Mouse (Mus musculus) right cerebral cortex, postnatal 36 days (tissue): ENCODE data around the gene Lemd2.
A peak's percentile ranks its signal among the peaks of the same experiment; 100 is the strongest.
"Not testable (repeated sequence)": the region's sequence is repeated elsewhere in the genome, so short reads cannot be mapped to it uniquely, and the experiment has no call there.

ENCODE experiments used
- DNase-seq, 2 experiments: peaks; one replicate each; pipeline ENCODE4 v3.0.0; 2022; ENCODE audit warnings: low spot score in 2 of 2, mixed read lengths in 1 of 2

Lemd2 gene

DNA sequence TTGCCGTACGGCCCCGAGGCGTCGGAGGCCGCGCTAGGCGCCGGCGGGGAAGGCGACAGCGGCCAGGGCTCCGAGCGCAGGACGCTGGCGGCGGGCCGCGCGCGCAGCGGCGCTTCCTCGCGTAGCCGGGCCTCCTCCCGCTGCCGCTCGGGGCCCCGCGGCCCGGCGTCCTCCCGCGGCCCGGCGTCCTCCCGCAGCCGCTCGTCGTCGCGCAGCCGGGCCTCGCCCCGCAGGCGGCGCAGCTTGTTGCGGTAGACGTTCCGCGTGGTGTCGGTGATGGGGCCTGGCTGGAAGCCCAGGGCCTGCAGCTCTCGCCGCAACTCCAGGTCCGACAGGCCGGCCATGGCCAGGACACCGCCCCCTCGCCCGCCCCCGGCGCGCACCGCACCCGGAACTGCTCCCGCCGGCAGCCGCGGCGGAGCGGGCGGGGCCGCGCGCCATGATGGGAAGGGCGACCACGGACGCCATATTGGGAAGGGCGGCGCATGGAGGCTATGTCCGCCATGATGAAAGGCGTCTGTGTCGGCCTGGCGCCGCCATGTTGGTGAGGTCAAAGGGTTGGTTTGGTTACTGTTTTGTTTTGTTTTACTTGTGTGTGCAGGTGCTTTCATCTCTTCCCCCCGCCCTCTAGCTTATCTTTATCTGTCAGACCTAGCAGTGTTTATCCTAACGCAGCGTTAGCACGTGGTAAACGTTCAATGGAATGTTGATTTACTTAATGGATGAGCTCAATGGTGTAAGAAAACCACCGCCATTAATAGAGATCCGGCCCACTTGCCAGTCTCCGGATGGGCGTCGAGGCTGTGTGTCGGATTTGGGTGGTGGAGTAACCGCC is at the start of gene Lemd2:
Lemd2 (minus strand) TSS at position 395 of the 835 bp plus-strand sequence.
- DNase-seq, result peak; percentile 93

GRCm38 (mm10) chr17:27251150-27251549 is 46.9 kb upstream of the Lemd2 start:
- no peak for DNase-seq

DNA sequence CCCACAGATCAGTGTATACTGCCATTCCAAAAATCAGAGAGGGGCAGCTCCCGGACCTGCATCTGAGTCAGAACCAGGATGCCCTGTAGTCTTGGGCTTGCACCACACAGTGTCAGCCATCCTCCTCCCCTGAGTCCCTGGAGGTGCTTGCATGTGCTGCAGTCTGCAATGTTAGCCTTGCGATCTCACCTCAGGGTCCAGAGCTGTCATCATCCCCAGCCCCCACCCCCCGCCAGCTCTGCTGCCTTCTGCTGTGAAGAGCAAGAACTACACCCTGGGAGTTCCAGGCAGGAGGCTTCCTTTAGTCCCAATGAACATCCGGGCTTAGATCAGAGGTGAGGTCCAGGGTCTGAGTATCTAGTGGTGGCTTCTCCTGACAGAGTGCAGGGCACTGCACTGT is 46.2 kb upstream of the Lemd2 start:
- no peak for DNase-seq

DNA sequence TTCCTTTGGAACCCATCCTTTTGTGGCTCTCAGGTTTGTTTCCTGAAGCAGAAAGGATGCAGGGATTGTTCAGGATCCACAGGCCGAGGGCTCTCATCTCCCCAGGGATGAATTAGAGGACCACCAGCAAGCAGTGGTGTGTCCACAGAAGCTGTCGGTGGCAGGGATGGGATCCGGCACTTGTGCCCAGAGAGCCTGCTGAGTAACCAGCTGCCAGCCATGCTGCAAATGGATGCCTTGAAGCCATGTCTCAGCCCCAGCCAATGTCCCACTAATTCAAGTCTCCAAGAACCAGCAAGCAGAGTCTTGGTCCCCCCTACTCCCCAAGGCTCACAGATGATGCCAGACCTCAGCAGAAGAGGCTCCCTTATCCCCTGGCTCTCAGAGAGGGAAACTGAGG is 44.8 kb upstream of the Lemd2 start:
- DNase-seq, result no peak

DNA sequence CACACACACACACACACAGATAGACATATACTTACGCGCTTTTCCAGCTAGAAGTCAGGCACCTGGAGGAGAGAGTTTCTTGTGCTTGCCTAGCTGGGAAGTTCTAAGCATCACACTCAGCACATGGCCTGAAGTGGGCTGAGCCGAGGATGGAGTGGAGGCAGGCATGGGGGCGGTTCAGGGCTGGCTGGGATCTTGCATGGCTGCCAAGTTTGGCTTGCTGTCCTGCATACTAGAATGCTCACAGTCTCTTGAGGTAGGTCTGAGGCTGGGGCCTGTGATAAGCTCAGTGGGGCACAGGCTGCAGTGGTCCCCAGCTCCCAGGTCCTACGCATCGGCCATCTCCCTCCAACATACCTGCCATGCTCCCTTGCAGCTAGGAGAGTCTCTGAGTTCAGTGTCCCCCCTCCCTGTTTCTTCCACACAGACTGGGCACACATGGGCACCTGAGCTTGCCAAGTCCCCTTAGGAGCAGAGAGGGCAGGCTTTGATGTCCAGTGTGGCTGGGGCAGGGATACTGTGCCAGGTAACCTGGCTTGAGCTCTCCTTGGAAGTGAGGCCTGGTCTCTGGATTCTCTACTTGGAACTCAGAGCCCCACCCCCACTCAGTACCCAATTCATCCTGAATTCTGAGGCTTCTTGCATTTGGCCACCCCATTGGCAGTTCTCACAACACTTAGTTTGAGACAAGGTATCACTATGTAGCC is 43.6 kb upstream of the Lemd2 start:
- peak; percentile 66 to 80 for DNase-seq

DNA sequence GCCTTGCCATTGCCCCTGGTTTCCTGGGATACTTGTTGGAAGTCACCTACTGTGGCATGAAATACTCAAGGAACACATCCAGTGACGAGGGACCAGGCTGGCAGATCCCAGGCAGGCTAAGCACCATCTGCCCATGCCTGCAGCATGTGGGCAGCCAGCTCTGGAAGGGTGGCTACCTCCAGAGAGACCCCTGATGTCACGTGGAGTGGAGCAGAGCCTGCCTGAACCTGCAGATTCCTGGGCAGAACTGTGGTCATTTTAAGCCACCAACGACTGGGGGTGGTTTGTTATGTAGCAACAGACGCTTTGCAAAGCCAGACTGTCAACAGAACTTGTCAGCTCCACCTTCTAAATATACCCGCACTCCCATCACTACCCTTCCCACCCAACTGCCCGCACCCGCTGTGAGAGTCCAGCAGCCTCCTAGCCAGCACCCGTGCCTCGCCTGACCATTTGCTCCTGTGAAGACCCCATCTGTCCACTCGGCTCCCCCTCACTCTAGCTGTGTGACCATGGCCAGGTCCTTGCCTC is 41.6 kb upstream of the Lemd2 start:
- peak; percentile 67 to 71 for DNase-seq

GRCm38 (mm10) chr17:27244912-27245311 is 40.6 kb upstream of the Lemd2 start:
- no peak for DNase-seq

GRCm38 (mm10) chr17:27242194-27243189 is 38.2 kb upstream of the Lemd2 start:
- peak; percentile 65 to 73 for DNase-seq

DNA sequence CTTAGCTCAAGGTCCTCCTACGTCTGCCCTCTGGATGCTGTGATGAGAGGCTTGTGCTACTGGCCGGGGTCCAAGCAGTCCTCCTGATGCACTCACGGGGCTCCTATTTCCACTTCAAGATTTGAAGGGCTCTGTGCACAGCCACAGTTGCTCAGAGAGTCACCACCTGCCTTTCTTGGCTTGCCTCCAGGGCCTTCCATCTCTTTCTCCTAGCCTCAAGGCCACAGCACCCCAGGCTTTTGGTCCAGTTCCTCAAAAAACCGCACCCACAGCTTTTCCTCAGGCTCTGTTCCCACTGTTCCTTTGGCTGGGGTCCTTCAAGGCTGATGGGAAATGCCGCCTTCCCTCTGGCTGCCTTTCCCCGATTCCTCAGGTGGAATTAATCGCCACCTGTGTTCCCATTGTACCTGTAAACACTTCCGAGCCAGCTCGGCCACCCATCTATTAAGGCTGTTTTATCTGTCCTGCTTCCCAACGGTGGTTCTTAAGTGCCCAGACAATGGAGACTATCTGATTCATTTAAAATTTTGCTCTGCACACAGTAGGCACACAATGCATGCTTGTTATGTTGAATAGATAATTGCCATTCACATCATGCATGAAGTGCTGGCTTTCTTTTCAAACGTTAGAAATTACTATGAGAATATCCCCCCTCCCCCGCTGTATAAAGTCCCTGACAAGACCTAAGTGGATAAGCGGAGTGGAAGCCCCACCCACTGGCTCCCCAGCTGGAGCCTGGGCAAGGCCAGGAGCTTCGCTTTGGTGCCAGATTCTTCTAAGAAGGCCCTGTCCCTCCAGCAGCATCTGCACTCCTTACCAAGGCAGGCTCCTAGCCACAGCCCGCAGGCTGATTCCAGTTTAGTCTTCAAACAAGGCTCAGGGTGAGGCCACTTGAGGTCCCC is 36.5 kb upstream of the Lemd2 start:
- DNase-seq, result peak in 1 of 2 experiments; percentile 47

GRCm38 (mm10) chr17:27239941-27240340 is 35.7 kb upstream of the Lemd2 start:
- DNase-seq, result no peak

GRCm38 (mm10) chr17:27238637-27239036 is 34.4 kb upstream of the Lemd2 start:
- no peak for DNase-seq

DNA sequence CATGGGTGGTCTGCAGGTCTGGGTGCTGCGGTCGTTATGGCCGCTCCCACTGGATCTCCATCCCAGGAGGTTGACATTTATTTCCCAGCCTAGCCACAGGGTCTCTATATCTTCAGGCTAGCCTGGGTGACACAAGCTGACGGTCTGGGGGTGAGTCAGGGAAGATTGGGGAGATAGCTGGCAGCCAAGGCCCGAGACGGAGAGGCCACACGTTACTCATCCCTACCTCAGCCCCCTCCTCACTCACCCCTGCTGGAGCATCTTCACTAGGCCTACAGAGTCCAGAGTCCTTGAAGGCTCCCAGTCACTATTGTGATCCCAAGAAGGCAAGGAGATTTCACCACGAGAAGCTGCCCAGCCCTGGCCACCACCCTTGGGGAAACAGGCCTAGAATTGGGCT is 33.5 kb upstream of the Lemd2 start:
- DNase-seq, result no peak

DNA sequence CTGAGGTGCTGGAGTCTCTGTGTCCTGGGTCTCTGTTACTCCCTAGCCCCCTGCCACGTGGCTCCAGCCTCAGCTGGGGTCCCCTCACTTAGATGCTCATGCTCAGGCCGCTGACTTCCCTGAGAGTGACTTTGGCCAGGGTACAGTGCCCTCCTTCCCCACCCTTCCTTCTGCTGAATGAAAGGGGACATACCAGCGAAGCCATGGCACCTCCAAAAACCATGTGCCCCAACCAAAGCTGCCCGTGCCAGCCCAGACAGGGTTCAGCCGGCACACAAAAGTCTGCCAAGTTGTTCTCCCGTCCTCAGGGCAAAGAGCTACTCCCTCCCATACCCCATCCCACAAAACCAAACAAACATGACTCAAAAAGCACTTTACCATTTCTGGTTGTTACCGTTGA is 29.0 kb upstream of the Lemd2 start:
- DNase-seq, result no peak

- DNase-seq, result no peak
These were observed 27.9 kb upstream of the Lemd2 start for GRCm38 (mm10) chr17:27232176-27232575.

GRCm38 (mm10) chr17:27231586-27231985 is 27.3 kb upstream of the Lemd2 start:
- not testable (repeated sequence) for DNase-seq

DNA sequence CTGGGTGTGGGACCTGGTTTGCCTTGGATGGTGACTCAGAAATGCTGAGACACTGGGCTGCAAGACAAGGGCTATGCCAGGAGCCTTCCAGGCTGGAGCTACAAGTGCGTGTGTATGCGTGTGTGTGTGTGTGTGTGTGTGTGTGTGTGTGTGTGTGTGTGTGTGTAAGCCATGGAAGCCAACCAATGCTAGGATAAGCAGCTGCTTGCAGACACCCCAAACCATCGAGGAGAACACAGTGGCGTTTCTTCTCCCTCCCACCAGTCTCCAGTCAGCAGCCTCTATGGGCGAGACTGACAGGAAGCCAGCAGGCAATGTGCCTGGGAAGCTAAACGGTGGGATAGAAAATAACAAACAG is 26.9 kb upstream of the Lemd2 start:
- peak; percentile 83 to 86 for DNase-seq

DNA sequence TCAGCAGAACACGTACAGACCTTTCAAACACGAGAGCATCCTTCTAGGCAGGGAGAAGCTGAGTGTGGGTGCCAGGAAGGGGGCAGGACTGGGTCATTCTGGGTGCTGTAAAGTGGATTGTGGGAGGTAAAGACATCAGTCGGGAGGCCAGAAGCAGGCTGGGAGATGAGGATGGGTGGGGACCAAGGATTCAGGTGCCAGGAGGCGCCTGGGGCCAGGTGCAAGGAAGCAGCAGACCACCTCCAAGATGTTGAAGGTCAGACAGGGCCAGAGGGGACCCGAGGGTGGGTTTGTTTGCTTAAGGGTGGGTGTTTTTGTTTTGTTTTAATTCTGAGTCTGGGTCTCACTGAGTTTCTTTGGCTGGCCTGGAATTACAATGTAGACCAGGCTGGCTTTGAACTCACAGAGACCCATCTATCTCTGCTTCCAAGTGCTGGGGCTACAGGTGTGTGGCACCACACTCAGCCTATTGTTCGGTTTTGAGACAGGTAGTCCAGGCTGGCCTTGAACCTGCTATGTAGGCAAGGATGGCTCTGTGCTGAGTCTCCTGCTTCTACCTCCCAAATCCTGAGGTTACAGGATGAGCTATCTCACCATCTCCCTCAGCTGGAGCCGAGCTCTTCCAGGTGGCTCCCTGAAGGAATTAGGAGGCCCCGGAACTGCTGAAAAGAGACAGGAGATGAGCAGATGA is 26.3 kb upstream of the Lemd2 start:
- no peak for DNase-seq

- no peak for DNase-seq
These were observed 25.6 kb upstream of the Lemd2 start for GRCm38 (mm10) chr17:27229710-27230454.

DNA sequence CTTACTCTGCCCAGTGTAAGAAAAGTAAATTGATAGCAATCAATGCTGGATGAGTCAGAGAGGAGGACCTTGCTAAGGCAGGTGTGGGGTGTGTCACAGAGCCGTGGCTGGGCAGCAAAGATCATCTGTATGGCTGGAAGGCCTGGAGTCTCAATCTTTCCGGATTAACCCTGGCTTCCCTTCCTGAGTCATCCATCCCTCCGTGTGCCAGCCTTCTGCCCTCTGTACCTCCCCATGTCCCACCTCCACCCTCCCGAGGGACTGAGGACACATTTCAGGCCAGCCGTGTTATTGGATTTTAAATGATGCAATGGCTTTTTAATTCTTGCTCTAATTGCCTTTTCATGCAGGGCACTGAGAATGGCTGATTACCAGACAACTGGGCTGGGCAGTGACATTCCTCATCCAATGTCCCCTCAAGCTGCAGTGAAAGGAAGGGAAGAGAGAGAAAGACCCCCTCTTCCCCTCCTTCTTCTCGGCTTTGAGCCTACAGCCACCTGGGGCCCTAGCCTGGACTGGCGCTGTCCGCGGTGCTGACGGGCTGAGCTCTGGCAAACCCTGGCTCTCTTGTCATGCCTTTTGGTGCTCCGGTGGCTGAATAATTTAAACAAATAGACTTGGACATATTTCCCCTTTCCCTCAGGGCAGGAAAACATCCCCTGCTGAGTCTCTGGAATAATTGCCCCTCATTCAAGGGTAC is 24.1 kb upstream of the Lemd2 start:
- DNase-seq, result no peak
